9 mouse cellular contexts compared by ENCODE assay signal in genomic region chr6:115990056-115990455, GRCm38 (mm10). TPM values are rescaled to one million over a fixed set of nuclear protein-coding genes. Genes with fewer than 3 reads are reported as not detected.
DNase-seq lines count a peak whose midpoint lies in the region; ATAC-seq and TF ChIP-seq lines count a peak whose summit lies in the region.
"Had no signal": no experiment of that assay in that cellular context is flagged by ENCODE, and none has a peak within 500 bp of the region (broad histone marks: within the 10 kb centered on the region; RNA-seq: fewer than 3 reads in every experiment).

No protein-coding gene starts in this region.

- WGBS in kidney, postnatal 0 days: 67% methylated on average over 3 of the region's 3 CpGs
- 89% methylated on average over 3 of the region's 3 CpGs for WGBS in embryonic facial prominence, embryonic 10.5 days
- WGBS in forebrain, embryonic 13.5 days: 76% methylated on average over 3 of the region's 3 CpGs
- WGBS in liver, embryonic 12.5 days (ENCODE audit: insufficient replicate concordance): 87% methylated on average over 3 of the region's 3 CpGs

- H3K9ac ChIP-seq in kidney, postnatal 0 days (ENCODE audit: low read depth, low read length): 0 out of 2 replicates have a peak overlapping the region, but pooled peaks have one; percentile 83
- H3K9ac ChIP-seq in forebrain, embryonic 13.5 days: no peak overlapping the region
- H3K9ac ChIP-seq in liver, embryonic 12.5 days: no peak overlapping the region

- no peak for TF ChIP-seq CTCF in kidney, postnatal 0 days (IDR thresholded peaks at IDR 0.05; ENCODE audit: low read depth)

- H3K27ac ChIP-seq in kidney, postnatal 0 days: no peak overlapping the region
- no peak overlapping the region for H3K27ac ChIP-seq in embryonic facial prominence, embryonic 10.5 days (replicated peaks)
- no peak overlapping the region for H3K27ac ChIP-seq in forebrain, embryonic 13.5 days
- no peak overlapping the region for H3K27ac ChIP-seq in liver, embryonic 12.5 days

- no peaks in the 10 kb centered on the region for H3K36me3 ChIP-seq in kidney, postnatal 0 days (ENCODE audit: insufficient read depth, low read length)
- H3K36me3 ChIP-seq in embryonic facial prominence, embryonic 10.5 days (replicated peaks): no peaks in the 10 kb centered on the region
- no peaks in the 10 kb centered on the region for H3K36me3 ChIP-seq in forebrain, embryonic 13.5 days (ENCODE audit: poor library complexity, severe bottlenecking)
- H3K36me3 ChIP-seq in liver, embryonic 12.5 days: no peaks in the 10 kb centered on the region

- no peak for DNase-seq in kidney, postnatal 0 days (ENCODE audit: low spot score)
- DNase-seq in kidney, postnatal 25 days: no peak
- DNase-seq in embryonic facial prominence, embryonic 10.5 days (ENCODE audit: low spot score): no peak
- no peak for DNase-seq in urinary bladder, postnatal 4 days (ENCODE audit: low spot score in 2 of 2)
- no peak for DNase-seq in frontal cortex, postnatal 36 days (ENCODE audit: low spot score in 2 of 2)
- DNase-seq: kidney, postnatal 36 days had no signal

- H3K4me2 ChIP-seq in kidney, postnatal 0 days (ENCODE audit: low read length): peak overlapping the region; percentile 82
- H3K4me2 ChIP-seq in forebrain, embryonic 13.5 days: peak overlapping the region; percentile 85
- H3K4me2 ChIP-seq in liver, embryonic 12.5 days: 0 out of 2 replicates have a peak overlapping the region, but pooled peaks have one; percentile 29

- no peaks in the 10 kb centered on the region for H3K9me3 ChIP-seq in kidney, postnatal 0 days (replicated peaks; ENCODE audit: low read length)
- H3K9me3 ChIP-seq in embryonic facial prominence, embryonic 10.5 days: no peaks in the 10 kb centered on the region
- H3K9me3 ChIP-seq in forebrain, embryonic 13.5 days (replicated peaks): no peaks in the 10 kb centered on the region
- H3K9me3 ChIP-seq in liver, embryonic 12.5 days (replicated peaks): no peaks in the 10 kb centered on the region

- peak overlapping the region; percentile 70; the same call in 1 of the 2 replicates for H3K4me3 ChIP-seq in kidney, postnatal 0 days (replicated peaks; ENCODE audit: low read depth, low read length)
- peak overlapping the region; percentile 62; the same call in 1 of the 2 replicates for H3K4me3 ChIP-seq in embryonic facial prominence, embryonic 10.5 days
- no peak overlapping the region for H3K4me3 ChIP-seq in forebrain, embryonic 13.5 days
- H3K4me3 ChIP-seq in liver, embryonic 12.5 days: no peak overlapping the region

- H3K4me1 ChIP-seq in kidney, postnatal 0 days (replicated peaks; ENCODE audit: insufficient read depth, low read length): peaks cover 47% of the 10 kb centered on the region
- peaks cover 67% of the 10 kb centered on the region for H3K4me1 ChIP-seq in embryonic facial prominence, embryonic 10.5 days
- peaks cover 54% of the 10 kb centered on the region for H3K4me1 ChIP-seq in forebrain, embryonic 13.5 days
- peaks cover 43% of the 10 kb centered on the region for H3K4me1 ChIP-seq in liver, embryonic 12.5 days

- H3K27me3 ChIP-seq in kidney, postnatal 0 days (ENCODE audit: insufficient read depth, low read length): no peaks in the 10 kb centered on the region; the same call in 1 of the 2 replicates
- H3K27me3 ChIP-seq in embryonic facial prominence, embryonic 10.5 days (replicated peaks; ENCODE audit: low read depth, poor library complexity, severe bottlenecking): peaks cover 92% of the 10 kb centered on the region
- H3K27me3 ChIP-seq in forebrain, embryonic 13.5 days: peaks cover 42% of the 10 kb centered on the region
- H3K27me3 ChIP-seq in liver, embryonic 12.5 days (replicated peaks): peaks cover 51% of the 10 kb centered on the region
- H3K27me3 ChIP-seq: Patski had no signal

- no peak for ATAC-seq in kidney, postnatal 0 days (replicated peaks; ENCODE audit: low FRiP score, low read depth)
- no peak for ATAC-seq in forebrain, embryonic 13.5 days
- no peak for ATAC-seq in liver, embryonic 12.5 days
- ATAC-seq: Patski had no signal

RNA-seq across cellular contexts. Expression of gene Plxnd1, which starts 4.7 kb away (rescaled TPM):
- 42.3 and 42.4 TPM in 2 replicates for polyA plus RNA-seq in kidney, postnatal 0 days (2015; fragmentation: Nextera tagmentation; extraction: Ambion mirVana)
- polyA plus RNA-seq in embryonic facial prominence, embryonic 10.5 days (2016; fragmentation: Nextera tagmentation; extraction: Ambion mirVana): 26.8 and 28.1 TPM in 2 replicates
- polyA plus RNA-seq in forebrain, embryonic 13.5 days (2015; fragmentation: Nextera tagmentation; extraction: Ambion mirVana): 14.3 and 19.7 TPM in 2 replicates
- 16.2 TPM in 2 replicates for polyA plus RNA-seq in liver, embryonic 12.5 days (2016; fragmentation: Nextera tagmentation; extraction: Ambion mirVana)

RNA-seq across cellular contexts. Expression of gene H1foo, which starts 45.3 kb away (rescaled TPM):
- polyA plus RNA-seq in kidney, postnatal 0 days (2015; fragmentation: Nextera tagmentation; extraction: Ambion mirVana): not detected in 2 replicates
- not detected in 2 replicates for polyA plus RNA-seq in embryonic facial prominence, embryonic 10.5 days (2016; fragmentation: Nextera tagmentation; extraction: Ambion mirVana)
- not detected in 2 replicates for polyA plus RNA-seq in forebrain, embryonic 13.5 days (2015; fragmentation: Nextera tagmentation; extraction: Ambion mirVana)
- not detected in 2 replicates for polyA plus RNA-seq in liver, embryonic 12.5 days (2016; fragmentation: Nextera tagmentation; extraction: Ambion mirVana)
- polyA plus RNA-seq: Patski had no signal

RNA-seq across cellular contexts. Expression of gene Rho, which starts 58.5 kb away (rescaled TPM):
- polyA plus RNA-seq in kidney, postnatal 0 days (2015; fragmentation: Nextera tagmentation; extraction: Ambion mirVana): not detected in 2 replicates
- polyA plus RNA-seq in embryonic facial prominence, embryonic 10.5 days (2016; fragmentation: Nextera tagmentation; extraction: Ambion mirVana): 0.33 and 0.51 TPM in 2 replicates
- polyA plus RNA-seq in forebrain, embryonic 13.5 days (2015; fragmentation: Nextera tagmentation; extraction: Ambion mirVana): 0.10 and 0.17 TPM in 2 replicates
- polyA plus RNA-seq in liver, embryonic 12.5 days (2016; fragmentation: Nextera tagmentation; extraction: Ambion mirVana): not detected in 2 replicates

Comparison
In these comparisons a context has a peak if more than half of its experiments do, and no peak if none do; other contexts are left out.
1. H3K4me2 ChIP-seq: peak in every context shown above with its lines; median percentile 85 in forebrain, embryonic 13.5 days; 82 in kidney, postnatal 0 days; 29 in liver, embryonic 12.5 days.
2. H3K4me3 ChIP-seq: peak in kidney, postnatal 0 days (single experiment) and embryonic facial prominence, embryonic 10.5 days (single experiment); none in forebrain, embryonic 13.5 days (single experiment) and liver, embryonic 12.5 days (single experiment).